Mouse (Mus musculus): ENCODE measurements around the gene Txnrd2.

Txnrd2 gene

DNA sequence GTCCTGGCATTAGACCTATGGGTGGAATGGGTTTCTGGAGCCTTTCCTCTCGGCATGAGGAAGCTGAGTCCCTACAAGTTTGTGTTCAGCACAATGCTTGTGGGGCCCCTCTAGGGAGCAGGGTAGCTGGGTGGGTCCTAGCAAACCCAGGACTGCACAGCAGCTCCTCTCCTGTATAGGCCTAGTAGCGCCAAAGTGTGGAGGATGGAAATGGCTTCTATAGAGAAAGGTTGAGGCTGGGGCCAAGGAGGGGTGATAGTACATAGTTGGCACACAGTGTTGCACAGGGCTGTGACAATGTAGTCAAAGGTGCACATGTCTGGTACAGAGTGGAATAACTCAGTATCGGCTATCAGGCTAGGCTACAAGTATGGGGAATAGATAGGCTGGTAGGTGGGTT lies 32.1 kb upstream of the Txnrd2 start:
- DNase-seq: no peak

DNA sequence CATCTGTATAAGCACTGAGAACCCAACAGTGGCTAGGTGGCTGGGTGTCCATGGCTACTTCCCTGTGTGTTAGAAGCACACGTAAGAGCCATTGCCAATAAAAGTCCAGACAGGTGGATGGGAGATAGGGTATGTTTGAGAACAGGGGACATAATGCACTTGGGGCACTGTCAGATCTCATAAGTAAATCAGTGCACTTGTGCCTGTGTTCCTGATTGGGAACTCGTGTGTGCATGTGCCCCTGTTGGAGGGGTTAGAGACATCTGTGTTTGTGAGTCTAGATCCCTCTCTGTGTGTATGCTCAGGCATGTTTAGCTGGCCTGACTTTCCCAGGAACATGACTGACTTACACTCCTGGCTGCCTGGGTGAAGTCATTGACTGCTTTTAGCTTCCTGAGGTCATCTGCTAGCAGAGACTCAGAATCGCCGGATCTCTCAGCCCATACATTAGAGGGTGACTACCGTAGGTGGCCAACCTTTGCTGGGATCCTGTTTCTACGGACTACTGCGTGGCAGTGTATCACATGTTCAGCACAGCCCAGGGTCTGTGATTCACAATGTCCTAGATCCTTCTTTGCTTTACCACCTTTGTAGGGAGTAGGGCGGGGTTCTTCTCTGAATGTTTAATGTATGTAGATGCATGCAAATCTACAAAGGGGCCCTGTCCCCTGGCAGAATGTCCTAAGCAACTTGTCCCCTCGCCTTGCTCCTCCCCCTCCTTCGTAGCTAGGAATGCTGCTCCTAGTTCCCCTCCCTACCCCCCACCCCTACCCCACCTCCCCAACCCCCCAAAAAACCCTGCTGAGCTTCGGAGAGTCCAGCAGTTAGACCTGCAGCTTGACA lies 31.2 kb upstream of the Txnrd2 start:
- DNase-seq: no peak

DNA sequence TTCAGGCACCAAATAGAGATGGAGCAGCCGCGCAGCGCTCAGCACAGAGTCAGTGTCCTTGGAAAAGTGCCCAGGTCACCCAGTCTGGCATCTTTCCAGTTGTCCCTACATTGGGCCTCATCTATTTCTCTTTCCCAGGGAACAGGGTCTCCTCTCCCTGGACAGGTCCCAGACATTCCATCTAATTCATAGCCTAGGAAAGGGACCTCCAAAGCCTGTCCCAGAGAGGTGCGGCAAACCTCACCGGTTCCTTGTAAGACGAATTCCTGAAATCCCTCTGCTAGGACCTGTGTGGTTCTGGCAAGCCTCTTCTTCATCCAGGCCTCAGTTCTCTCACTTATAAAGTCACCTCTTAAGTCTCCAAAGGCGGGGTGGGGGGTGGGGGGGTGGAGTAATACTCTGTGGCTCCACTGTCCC lies 30.6 kb upstream of the Txnrd2 start:
- DNase-seq: peak; percentile 53 to 67

DNA sequence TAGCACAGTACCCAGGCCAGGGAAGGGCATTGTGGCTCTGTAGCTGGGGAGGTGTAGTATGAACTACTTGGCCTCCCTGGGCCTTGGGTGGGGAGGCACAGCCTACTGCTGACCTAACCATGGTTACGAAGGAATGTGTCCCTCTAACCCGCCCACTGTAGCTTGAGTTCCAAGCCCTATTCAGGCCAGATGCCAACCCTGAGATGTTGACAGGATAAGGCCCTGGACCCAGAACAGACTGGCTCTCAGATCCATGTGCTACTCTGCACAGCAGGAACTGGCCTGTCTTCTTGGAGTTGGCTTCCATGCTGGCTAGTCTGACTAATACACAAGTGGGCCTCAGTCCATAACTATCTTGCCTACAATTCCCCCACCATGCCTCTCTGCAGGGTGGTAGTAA lies 30.0 kb upstream of the Txnrd2 start:
- peak; percentile 81 to 87 for DNase-seq

DNA sequence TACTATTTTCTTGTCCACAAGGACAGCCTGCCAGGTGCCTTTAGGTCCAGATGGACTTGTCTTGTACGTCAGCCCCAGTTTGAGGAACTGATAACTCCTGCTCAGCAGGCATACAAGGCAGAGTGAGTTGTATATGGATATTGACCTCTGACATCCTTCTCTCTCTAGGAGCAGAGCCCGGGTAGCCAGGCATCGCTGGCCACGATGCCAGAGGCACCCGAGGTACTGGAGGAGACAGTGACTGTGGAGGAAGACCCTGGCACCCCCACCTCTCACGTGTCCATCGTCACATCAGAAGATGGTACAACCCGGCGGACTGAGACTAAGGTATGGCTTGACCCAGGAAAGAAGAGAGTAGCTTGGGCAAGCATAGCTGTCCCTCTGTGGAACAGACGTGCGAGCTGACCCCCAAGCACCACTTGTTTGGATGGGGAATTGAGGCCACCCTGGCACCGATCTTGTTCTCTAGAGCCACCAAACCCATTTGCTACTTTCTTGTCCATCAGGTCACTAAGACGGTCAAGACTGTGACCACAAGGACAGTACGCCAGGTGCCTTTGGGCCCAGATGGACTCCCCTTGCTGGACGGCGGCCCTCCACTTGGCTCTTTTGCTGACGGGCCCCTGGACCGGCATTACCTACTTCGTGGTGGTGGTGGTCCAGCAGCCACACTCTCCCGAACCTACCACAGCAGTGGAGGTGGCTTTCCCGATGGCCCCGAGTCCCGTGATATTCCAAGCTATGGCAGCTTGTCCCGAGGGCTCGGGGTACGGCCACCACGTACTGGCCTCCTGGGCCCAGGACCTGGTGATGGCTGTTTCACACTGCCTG lies 29.2 kb upstream of the Txnrd2 start:
- DNase-seq: no peak

DNA sequence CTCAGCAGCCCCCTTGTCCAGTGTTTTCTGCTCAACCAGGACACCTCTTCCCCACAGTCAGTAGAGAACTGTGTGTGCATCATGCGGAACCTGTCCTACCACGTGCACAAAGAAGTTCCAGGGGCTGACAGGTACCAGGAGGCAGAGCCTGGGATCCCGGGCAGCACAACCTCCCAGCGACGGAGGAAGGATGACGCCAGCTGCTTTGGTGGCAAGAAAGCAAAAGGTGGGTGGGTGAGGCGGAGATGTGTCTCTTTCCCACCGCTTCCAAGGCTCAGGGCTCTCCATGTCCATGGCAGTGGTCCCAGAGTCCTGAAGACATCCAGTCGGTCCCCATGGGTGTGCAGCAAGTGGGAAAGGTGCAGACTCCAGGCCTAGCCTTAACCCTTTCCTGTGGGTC lies 26.2 kb upstream of the Txnrd2 start:
- no peak for DNase-seq

DNA sequence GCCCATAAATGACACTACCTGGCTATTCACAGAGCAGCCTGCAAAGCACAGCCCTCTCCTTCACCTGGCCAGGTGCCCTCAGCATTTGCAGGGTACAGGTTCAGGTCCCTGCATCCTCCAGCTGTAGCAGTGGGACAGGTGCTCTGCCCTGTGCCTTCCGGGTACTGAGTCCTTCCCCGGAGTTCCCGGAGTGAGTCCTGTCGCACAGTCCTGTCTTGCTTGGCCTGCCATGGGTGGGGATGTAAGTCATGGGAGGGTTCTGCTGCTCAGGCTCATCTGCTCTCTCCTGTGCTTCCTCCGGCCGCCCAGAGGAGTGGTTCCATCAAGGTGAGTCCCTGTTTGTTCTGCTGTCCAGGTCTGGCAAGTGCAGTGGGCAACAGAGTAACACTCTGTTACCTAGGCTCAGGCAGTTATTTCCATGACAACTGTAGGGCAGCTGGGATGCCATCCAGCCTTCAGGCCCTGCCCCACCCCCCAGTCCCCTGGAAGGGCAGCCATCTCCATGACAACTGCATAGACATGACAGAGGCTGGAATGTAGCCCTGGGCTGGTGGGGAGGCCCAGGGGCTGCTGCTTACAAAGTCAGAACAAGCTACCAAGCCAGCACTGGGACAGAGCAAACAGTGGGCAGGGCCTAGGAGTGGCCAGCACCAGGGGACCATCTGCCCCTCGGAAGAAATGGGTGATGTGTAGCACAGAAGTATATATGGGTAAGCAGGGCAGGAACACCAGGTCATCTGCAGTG lies 25.5 kb upstream of the Txnrd2 start:
- DNase-seq: no peak

DNA sequence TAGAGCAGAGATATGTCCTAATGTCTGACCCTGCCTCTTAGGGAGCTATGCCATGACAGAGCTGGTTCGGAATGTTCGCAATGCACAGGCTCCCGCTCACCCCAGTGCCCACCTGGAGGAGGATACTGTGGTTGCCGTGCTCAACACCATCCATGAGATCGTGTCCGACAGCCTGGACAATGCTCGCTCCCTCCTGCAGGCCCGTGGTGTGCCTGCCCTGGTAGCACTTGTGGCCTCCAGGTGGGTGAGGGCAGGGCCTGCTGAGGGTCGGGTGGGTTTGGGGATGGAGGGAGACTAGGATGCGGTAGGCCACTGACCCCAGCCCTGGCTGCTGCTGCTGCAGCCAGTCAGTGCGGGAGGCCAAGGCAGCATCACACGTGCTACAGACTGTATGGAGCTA lies 22.9 kb upstream of the Txnrd2 start:
- DNase-seq: no peak

DNA sequence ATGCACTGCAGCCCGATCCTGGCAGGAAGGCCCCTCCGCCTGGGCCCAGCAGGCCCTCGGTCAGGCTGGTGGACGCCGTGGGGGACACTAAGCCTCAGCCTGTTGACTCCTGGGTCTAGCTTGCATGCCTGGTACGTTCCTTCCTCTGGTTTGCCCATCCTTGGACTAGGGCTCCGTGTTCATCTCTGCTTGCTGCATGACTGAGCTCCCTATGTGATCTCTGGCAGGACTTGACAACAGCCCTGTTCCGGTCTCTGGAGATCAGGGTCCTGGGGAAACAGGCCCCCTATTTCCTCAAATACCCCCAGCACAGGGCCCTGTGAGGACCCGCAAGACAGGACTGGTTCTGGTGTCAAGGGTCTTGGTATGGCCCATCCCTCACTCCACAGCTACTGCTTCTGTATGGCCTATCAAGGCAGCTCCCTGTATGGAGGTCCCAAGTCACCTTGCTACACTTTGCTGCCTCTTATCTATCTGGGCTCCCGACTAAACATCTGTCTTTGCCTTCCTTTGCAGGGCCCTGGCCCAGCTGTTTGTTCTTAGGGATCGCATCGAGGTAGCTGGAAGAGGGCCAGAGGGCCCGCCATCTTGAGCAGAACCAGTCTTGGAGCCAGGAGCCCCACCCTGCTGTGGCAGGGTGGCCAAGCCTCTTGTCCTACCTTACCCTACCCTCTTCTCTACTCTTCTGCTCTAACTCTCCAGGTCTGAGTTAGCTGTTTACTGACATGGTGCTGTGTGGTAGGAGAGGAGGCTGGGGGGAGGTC lies 20.9 kb upstream of the Txnrd2 start:
- peak in 1 of 2 experiments; percentile 3 for DNase-seq

DNA sequence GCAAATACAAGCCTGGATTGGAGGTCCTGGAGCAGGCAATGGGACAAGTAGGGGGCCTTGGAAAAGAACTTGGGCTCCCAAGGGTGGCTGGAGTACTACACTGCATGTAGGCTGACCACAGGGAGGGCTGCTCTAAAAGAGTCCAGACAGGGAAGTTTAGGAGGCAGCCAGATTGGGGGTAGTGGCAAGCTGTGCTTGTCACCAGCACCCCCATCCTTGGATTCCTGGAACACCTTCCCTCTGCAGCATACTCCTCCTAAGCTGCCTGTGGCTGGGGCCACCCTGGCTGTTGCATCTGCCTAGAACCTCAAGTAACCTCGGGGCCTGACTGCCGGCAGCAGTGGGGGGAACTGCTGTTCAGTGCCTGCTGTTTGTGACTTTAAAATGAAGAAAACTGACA lies 20.3 kb upstream of the Txnrd2 start:
- peak in 1 of 2 experiments; percentile 12 for DNase-seq

DNA sequence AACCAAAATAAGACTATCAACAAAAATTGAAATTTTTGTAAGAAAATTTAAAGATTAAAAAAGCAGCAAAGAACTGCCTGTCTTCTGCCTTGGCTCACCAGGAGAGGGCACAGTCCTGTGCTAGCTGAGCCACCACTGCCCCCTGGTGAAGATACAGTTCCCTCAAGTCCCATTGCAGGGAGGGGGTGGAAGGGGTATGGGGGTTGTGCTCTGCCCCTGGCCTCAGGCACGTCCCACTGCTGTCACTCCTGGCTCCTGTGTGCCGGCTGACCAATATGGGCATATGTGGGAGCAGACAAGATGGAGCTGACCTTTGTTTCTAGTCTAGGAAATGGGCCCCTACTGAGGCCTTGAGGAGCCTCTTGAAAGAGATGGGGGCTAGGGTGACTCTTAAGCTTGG lies 19.9 kb upstream of the Txnrd2 start:
- peak in 1 of 2 experiments; percentile 58 for DNase-seq

DNA sequence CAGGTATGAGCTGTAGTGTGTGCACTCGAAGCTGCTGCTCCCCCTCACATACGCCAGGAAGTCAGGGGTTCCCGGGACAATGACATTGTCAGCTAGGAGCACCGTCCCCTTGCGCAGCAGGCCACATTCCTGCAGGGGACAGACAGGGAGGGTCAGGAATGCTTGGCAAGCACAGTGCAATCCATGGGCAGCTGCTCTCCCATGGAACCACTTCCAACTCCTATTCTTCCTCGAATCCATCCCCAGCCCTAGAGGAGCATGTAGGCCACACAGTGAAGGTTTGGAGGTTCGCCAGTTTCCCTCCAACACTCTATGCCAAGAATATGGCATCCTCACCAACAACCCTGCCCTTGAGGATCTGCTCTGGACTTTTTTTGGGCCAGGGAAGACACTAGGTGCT lies 18.3 kb upstream of the Txnrd2 start:
- peak in 1 of 2 experiments; percentile 49 for DNase-seq

DNA sequence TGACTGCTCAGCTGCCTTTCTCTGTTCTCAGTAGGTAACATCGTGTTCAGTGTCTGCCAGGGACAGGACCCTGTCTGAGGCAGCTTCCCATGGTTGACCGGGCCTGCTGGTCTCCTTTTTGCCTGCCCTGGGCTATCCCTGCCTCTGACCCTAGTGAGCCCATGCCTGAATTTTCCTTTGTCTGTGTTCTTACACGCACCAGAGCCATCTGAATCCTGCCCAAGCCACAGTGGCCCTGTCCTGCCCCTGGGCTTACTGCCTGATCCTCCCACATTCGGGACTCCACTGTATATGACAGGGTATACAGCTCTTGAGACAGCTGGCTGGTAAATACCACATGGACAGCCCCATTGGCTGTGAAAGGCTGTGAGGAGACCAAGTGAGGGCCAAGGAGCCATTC lies 16.4 kb upstream of the Txnrd2 start:
- no peak for DNase-seq

DNA sequence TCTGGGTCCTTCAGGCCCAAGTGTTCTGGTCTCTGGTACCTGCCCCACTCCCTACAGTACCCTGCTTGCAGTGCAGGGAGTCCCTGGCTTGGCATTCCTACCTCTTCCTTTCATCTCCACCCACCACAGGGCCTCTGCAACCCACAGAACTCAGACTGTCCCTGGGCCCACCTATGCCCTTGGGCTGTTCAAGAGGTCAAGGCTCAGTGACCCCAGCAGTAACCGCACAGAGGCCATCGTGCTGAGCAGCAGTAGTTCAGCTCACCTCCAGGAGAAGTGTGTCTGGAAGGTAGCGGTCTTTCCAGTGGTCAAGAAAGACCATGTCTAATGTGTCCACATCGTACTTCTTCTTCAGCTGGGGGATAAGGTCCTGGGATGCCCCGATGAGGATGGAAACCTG lies 15.8 kb upstream of the Txnrd2 start:
- DNase-seq: no peak

DNA sequence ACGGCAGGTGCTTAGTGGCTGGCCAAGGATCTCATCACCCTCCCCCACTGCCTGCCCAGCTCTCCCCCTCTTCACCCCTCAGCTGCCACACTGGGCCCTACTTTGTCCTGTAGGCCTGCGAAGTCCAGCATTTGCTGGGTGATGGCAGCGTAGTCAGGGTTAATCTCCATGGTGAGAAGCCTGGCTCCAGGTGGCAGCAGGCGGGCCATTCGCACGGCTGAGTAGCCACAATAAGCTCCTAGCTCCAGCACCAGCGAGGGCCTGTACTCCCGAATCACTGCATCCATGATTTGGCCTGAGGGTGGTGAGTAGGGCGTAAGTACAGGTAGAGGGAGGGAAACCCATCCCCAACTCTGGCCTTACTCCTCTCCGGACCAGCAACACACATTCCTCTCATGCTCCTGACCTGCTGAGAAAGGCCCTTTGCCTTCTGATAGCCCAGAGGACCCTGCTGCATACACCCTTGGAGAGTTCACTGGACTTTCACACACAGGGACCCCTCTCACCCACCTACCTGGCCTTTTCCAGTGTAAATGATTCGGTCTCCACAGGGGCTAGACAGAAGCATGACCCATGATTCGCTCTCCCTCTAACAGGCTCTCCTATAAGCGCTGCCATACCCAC lies 15.0 kb upstream of the Txnrd2 start:
- peak in 1 of 2 experiments; percentile 54 for DNase-seq

DNA sequence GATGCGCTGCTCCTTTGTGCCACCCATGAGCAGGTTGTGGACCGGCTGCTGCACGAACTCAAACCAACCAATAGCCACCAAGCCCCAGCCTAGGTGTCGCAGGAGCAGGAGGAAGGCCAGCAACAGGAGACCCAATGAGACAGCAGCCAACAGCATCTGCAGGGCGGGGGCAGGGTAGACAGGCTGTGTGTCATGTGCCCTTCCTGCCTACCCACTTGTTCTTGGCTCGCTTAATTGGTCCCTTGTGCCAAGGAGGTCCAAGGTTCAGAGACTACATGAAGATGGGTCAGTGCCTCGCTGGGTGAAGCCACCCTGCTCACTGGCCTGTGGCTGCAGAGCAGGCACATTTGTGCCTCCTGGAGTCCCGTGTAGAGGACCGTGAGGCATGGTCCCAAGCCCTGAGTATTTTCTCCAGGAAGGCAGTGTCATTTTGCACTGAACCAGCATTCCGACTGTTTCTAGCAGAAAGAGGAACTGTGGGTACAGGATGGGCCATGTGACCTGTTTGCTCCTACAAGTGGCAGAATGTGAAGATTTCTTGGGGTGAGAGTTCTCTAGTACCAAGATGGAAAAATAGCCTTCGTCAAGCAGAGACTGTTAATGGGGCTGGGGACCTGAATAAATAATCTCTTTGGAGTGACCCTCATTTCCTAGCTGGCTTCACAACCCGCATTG lies 14.2 kb upstream of the Txnrd2 start:
- peak; percentile 51 to 58 for DNase-seq

DNA sequence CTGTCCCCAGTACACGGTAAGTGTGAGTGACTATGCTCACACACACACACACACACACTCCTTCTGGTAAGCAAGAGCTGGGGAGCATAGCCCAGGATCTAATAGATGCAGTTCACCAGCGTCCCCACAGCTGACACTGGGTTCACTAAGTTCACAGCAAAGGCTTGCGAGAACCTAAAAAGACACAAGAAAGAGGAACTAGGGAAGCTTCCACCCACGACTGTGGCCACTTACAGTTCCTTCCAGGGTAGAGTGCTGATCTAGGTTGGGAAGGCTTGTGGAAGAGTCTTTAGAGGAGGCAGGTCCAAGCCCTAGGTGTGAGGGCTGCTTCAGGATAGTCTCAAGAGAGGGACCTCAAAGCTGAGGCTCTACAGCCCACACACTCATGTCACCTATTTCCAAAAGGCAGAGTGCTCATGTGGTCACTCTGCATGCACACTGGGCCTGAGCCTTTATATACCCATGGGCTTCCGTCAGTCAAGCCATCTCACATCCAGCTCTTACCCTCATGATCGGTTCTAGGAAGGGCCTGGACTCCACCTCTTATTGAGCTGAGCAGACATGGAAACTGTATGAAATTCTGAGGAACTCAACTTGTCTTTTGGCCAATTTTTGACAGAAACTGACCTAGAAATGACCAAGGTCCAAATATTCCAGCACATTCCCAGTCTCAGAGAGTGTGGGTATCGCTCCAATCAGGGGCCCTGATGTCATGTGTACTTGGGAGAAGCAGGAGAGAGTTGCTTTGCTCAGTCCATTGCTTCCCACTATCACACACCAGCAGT lies 13.0 kb upstream of the Txnrd2 start:
- no peak for DNase-seq

DNA sequence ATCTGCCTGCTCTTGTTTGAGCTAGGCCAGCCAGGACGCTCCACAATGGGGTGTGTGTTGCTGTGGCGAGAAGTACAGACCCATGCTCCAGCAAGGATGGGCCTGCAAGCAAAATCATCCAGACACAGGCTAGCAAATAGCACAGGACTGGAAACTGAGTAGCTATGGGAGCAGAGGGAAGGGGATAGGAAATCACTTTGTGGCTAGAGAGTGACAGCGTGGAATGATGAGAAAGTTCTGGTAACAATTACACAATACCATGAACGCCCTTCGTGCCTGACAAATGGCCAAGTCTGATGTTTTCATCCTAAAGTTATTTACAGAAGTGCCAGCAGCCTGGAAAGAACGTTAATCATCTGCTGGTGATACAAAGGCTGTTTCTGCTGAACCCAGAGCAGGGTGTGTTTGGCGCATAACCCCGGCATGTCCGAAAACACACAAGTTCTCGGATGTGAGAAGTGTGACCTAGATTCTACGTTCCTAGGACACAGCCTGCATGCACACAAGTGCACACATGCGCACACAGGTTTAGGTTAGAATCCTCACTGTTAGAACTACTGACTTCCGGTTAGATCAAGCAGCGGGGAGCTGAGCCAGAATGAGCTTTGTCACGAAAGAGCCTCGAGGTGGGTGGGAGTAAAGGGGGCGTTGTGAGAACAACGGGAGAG lies 10.0 kb upstream of the Txnrd2 start:
- DNase-seq: no peak

DNA sequence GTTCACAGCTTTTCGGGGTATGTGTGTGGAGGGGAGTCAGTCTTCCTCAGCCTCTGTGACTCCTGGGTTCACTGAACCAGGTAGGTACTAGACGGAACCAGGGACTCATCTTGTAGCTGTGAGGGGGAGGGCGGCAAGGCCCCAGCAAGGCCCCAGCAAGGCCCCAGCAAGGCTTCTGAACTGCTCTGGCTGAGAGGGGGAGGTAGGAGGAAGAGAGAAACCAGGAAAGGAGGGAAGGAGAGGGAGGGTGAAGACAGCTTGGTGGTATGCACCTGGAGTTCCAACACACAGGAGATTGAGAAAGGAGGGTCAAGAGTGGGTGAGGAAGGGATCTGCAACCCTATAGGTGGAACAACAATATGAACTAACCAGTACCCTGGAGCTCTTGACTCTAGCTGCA lies 9.3 kb upstream of the Txnrd2 start:
- no peak for DNase-seq

DNA sequence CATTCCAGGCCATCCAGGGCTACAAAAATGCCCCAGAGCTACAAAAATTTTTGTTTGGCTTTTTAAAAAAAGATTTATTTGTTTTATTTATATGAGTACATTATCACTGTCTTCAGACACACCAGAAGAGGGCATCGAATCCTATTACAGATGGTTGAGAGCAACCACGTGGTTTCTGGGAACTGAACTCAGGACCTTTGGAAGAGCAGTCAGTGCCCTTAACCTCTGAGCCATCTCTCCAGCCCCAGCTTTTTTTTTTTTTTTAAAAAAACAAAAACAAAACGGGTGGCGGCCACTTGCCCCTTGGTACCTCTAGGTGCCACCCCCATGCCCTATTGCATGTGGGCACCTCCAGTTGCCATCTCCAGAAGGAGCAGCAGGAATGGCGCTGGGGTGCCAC lies 8.7 kb upstream of the Txnrd2 start:
- DNase-seq: no peak
